Mouse (Mus musculus): ENCODE data around the gene Baiap3. TPM values are rescaled to one million over a fixed set of nuclear protein-coding genes. Genes with fewer than 3 reads are reported as not detected.

The Baiap3 gene
- polyA plus RNA-seq, 1 experiment from 2014 or later, result not detected

DNA sequence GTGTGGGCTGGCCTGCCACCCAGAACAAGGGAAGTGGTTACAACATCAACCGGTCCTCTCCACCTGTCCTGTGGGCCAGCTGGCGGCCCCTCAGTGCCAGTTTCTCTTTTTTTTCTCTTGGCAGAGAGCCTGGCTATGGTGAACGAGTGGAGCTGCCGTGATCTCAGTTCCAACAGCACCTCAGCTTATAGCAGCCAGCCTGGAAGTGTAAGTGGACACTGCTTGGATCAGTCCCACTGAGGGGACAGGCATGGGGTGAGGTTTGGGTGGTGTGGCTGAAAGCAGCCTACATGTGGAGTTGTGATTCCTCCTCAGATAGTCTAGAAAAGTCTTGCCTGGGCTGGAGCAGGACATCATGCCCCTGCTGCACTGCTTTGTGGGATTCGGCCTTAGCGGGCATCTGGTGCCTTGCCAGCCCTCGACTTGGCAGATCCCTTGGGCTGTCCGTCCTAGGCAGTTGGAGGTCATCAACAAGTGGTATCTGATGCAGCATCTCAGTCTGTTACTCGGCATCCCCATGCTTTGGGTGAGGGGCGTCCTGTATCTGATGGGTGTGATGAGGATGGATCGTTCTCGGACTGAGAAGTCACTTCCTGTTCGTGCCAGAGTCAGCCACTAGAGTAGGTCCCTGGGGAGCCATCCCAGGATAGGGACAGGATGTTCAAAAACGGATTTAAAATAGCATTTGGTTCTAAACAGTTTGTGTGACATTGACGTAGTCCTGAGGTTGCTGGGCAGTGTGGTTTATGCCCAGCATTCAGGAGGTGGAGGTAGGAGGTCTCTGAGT lies 45.3 kb downstream of the Baiap3 start:
- 72% methylated on average over 15 of the region's 15 CpGs for WGBS (ENCODE audit: missing documents)
- Histone ChIP-seq H3K79me2 (ENCODE audit: inconsistent target) (no peaks in the 10 kb centered on the region), H3K4me3 (ENCODE audit: inconsistent target) (no peak overlapping the region), H3K27ac (no peak overlapping the region), H3K36me3 (ENCODE audit: inconsistent target) (peaks cover 81% of the 10 kb centered on the region)

DNA sequence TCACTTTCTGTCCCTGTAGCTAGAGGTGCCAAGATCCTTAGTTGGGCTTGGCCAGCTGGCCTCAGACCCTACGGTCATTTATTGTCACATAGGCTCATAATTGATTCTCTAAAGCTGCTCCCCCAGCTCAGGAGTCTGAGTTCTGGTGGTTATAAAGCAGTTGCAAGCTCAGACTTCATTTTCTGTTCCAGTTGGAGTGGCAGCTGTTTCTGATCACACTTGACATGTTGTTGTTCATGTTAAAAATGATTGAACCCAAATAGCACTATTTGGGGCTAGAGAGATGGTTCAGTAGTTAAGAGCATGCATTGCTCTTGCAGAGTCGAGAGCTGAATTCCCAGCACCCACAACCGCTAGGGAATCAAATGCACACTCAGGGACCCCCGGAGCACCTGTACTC lies 46.2 kb downstream of the Baiap3 start:
- Histone ChIP-seq H3K27ac (no peak overlapping the region), H3K4me3 (ENCODE audit: inconsistent target) (no peak overlapping the region), H3K36me3 (ENCODE audit: inconsistent target) (peaks cover 81% of the 10 kb centered on the region), H3K79me2 (ENCODE audit: inconsistent target) (no peaks in the 10 kb centered on the region)
- 98% methylated on average over 4 of the region's 4 CpGs for WGBS (ENCODE audit: missing documents)

DNA sequence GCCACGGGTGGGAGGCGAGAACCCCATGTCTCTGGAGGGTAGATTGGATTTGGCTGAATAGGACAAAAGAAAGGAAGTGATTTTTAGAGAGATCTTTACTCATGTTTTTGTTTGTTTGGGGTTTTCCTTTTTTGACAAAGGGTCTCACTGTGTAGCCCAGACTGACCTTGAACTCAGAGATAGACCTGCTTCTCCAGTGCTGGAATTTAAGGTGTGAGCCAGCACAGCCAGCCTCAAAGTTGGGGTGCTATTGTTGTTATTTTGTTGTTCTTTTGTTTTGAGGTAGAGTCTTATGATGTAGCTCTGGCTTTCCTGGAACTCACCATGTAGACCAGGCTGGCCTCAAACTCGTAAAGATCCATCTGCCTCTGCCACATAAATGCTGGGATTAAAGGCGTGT lies 53.8 kb downstream of the Baiap3 start:
- WGBS (ENCODE audit: missing documents), result 96% methylated on average over 4 of the region's 4 CpGs
- no peak overlapping the region for H3K27ac ChIP-seq
- H3K36me3 ChIP-seq (ENCODE audit: inconsistent target), result peaks cover 61% of the 10 kb centered on the region
- H3K4me3 ChIP-seq (ENCODE audit: inconsistent target), result no peak overlapping the region
- peaks cover 2% of the 10 kb centered on the region; the same call in 1 of the 2 replicates for H3K79me2 ChIP-seq (ENCODE audit: inconsistent target)

Other genes with a start within 250 kb of the Baiap3 start
- 6.7 to 8.9 TPM (median 7.8 TPM) in 3 replicates for gene Cramp1l, start 240.6 kb downstream of the Baiap3 start, polyA plus RNA-seq (2018)
- 5.9 to 8.6 TPM (median 6.8 TPM) in 3 replicates for gene Ift140, start 240.3 kb downstream of the Baiap3 start, polyA plus RNA-seq (2018)
- gene Tmem204, start 172.8 kb downstream of the Baiap3 start, polyA plus RNA-seq (2018), result not detected in 3 replicates
- 3.5 to 12.8 TPM (median 7.7 TPM) in 3 replicates for gene Telo2, start 140.4 kb downstream of the Baiap3 start, polyA plus RNA-seq (2018)
- gene Ptx4, start 135.6 kb downstream of the Baiap3 start, polyA plus RNA-seq (2018), result not detected in 3 replicates
- gene Clcn7, start 123.0 kb downstream of the Baiap3 start, polyA plus RNA-seq (2018), result 98.1 to 170 TPM (median 98.2 TPM) in 3 replicates
- not detected in 3 replicates for gene Ccdc154, start 93.9 kb downstream of the Baiap3 start, polyA plus RNA-seq (2018)
- gene Gm38655, start 80.9 kb downstream of the Baiap3 start, polyA plus RNA-seq (2018), result not detected in 3 replicates
- 3.5 to 10.5 TPM (median 6.5 TPM) in 3 replicates for gene BC003965, start 71.8 kb downstream of the Baiap3 start, polyA plus RNA-seq (2018)
- gene Unkl, start 68.0 kb downstream of the Baiap3 start, polyA plus RNA-seq (2018), result 2.4 to 4.9 TPM (median 3.0 TPM) in 3 replicates
- 31.8 to 33.6 TPM (median 33.3 TPM) in 3 replicates for gene Gnptg, start 16.2 kb downstream of the Baiap3 start, polyA plus RNA-seq (2018)
- gene Tsr3, start 16.2 kb downstream of the Baiap3 start, polyA plus RNA-seq (2018), result 9.3 to 15.0 TPM (median 12.1 TPM) in 3 replicates
- 267 to 362 TPM (median 356 TPM) in 3 replicates for gene Ube2i, start 18.3 kb upstream of the Baiap3 start, polyA plus RNA-seq (2018)
- gene Prss34, start 42.0 kb upstream of the Baiap3 start, polyA plus RNA-seq (2018), result 0.36 to 0.90 TPM in 2 of 3 replicates, not detected in the other
- gene Prss28, start 52.3 kb upstream of the Baiap3 start, polyA plus RNA-seq (2018), result not detected in 3 replicates
- gene Prss29, start 62.3 kb upstream of the Baiap3 start, polyA plus RNA-seq (2018), result not detected in 3 replicates
- not detected in 3 replicates for gene Tpsab1, start 89.2 kb upstream of the Baiap3 start, polyA plus RNA-seq (2018)
- gene Tpsb2, start 109.9 kb upstream of the Baiap3 start, polyA plus RNA-seq (2018), result not detected in 3 replicates
- gene Tpsg1, start 112.9 kb upstream of the Baiap3 start, polyA plus RNA-seq (2018), result not detected in 3 replicates
- not detected in 3 replicates for gene Cacna1h, start 177.4 kb upstream of the Baiap3 start, polyA plus RNA-seq (2018)
- gene Tekt4, start 198.3 kb upstream of the Baiap3 start, polyA plus RNA-seq (2018), result not detected in 3 replicates
- gene Sstr5, start 240.9 kb upstream of the Baiap3 start, polyA plus RNA-seq (2018), result not detected in 3 replicates

Measured in macrophage (primary cell).